Mouse (Mus musculus): Measurements from ENCODE around the gene Rsrc1.
A peak's percentile ranks its signal among the peaks of the same experiment; 100 is the strongest.
"Not testable (repeated sequence)": the region's sequence is repeated elsewhere in the genome, so short reads cannot be mapped to it uniquely, and the experiment has no call there.

Rsrc1 gene

DNA sequence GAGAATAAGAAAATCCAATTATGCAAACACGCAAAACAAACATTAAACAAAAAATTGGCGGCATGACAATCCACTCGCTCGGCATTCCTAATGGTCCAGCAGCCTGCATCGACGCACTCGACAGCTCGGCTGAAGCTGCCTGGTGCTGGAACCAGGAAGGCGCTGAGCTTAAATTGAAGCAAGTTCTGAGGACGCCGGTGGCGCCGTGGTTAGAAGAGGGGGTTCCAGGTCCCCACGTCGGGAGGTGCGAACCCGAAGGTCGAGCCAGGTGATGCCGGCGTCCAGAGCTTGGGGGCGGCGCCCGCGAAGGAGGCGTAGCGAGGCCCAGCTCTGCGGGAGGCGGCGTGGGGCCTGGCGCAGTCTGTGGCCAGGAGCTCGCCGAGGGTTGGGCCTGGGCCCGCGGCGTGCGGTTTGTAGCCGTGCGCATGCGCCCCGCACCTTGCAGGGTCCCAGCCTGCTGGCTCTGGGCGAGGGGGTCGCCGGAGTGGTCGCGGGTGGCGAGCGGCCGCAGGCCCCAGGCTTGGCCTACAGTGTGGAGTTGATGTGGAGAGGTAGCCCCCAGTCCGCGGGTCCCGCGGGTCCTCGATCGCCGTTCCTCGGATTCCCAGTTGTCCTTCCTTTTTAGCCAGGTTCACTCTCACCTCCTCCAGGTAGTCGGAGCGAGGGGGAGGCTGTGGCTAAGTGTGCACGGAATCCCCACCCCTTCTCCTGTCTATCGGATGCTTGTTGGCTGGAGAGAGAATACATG, 4.5 kb downstream of the Rsrc1 start:
- peak; percentile 95 for DNase-seq (ENCODE audit: low spot score)

DNA sequence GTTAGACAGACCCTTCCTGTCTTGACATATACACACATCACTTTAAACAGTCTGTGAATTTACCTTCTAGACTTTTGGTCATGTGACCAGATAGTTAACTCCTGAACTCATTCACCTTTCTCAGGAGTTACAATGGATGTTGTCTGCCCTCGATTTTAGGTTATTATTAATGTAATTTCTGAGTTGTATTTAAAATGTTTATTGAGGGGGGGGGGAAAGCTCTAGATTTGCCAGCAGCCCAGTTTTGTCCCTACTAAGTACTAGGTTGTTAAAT, 5.0 kb downstream of the Rsrc1 start:
- DNase-seq (ENCODE audit: low spot score): no peak

DNA sequence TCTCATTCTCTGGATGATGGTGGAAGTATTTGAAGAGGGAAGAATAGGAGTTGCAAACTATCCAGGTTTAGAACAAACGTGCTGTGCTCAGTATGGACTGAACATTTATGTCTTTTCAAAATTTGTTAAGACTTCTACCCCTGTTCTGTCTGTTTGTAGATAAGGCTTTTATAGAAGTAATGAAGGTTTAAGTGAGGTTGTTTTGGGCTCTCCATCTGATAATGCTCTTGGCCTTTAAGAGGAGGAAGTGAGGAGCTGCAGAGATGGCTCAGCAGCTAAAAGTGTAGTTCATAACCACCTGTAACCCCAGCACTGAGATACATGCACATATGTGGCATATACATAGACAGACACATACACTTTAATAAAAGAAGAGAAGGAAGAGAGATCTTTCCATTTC, 15.6 kb downstream of the Rsrc1 start:
- DNase-seq (ENCODE audit: low spot score): no peak

DNA sequence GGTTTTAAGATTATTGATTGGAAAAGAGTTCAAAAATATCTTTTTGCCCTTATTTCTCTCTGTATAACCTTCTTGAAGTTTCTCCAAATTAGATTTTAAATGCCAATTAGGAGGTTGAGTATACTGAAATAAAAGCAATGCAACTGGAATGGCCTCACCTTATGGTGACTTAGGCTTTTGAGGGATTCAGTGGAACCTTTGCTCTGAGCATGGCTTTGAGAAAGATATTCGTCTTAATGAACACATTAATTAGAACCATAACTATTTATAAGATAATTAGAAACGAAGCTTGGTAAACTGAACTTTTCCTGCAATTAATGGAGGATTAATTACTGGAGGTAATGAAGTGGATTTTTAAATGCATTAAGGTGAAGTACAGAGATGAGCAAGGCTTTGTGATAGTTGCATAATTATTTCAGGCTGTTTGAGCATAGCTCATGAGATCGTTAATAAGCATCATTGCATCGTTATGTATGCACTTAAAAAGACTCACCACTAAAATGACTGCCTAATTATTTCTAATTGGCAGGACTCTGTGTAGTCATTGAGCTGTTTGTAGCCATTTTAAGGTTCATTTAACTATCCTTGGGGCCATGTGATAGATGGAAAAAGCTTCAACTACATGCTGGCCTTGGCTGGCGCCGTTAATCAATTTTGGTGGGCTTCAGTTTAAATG, 55.3 kb downstream of the Rsrc1 start:
- no peak for DNase-seq (ENCODE audit: low spot score)

DNA sequence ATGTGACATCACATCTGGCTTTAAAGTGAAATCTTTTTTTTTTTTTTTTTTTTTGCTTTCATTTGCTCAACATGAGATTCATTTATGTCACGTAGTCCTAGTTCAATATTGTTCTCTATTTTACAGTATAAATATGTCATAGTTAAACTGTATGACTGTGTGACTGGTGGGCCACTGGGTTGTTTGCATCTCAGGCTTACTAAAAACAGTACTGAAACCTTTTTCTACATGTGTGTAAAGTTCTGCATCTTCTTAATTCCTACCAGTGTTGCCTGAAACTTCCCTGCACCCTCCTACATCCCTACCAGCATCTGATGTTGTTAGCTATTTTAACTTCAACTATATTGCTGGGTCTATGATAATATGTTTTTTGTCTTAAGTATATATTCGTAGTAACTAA, 78.6 kb downstream of the Rsrc1 start:
- DNase-seq (ENCODE audit: low spot score): no peak

DNA sequence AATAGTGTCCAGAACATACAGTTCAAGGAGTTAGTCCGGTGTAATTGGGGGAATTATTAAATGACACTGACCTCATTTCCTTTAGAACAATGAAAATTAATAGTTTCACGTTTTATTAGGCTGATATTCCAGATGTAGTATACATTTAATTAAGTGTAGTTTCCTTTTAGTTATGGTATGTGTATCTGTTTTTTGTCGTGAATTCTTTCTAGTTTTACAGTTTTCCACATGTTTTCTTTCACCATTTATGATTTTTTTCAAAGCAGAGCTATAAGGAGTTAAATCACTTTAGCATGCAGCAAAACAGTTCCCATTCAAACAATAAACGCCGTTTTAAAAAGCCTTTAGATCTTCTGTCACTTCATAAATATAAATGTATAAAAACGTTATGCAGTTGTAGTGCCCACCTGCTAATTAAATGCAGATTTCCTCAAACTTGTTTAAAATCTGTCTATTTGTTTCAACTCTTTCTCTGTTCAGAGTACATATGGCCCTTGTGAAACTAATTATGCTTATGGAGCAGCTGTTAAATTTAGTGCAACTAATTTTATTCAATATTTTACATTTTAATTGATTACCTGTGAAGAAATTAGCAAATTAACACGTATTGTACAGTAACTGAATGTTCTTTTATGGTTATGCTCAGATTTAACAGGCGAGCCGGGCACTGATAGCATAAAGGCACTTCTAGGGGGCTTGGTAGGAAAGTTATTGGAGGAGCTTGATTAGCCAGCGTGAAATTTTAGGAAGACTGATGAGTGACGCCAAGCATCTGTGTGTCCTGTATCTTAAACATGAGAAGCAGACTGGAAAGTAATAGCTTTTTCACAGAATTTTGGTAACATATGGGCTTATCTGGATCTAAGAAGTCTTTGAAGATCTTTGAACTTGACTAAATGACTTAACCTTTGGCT, 89.6 kb downstream of the Rsrc1 start:
- peak; percentile 7 for DNase-seq (ENCODE audit: low spot score)

DNA sequence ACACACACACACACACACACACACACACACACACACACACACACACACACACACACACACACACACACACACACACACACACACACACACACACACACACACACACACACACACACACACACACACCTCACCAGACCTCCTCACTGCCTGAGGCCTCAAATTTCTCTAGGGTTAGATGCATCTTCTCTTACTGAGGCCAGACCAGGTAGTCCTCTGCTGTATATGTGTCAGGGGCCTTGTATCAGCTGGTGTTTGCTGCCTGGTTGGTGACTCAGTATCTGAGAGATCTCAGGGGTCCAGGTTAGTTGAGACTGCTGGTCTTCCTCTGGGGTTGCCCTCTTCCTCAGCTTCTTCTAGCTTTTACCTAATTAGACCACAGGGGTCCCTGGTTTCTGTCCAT, 92.5 kb downstream of the Rsrc1 start:
- peak; percentile 8 for DNase-seq (ENCODE audit: low spot score)

DNA sequence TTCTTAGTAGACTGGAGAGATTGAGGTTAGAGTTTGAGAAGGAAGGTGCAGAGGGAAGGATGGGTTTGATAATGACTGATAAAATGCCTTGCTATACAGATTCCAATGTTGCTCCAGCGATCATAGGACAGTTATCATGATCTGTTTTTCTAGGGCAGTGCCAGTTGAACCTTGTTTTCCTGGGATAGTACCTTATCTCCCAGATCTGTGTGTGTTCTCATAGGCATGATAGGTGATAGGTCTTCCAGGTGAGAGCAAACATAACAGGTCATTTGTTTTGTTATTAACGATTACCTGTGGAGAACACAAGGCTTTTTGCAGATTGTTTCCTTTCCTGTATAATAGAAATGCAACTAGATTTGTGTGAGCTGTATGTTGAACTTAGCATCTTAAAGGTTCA, 94.3 kb downstream of the Rsrc1 start:
- DNase-seq (ENCODE audit: low spot score): no peak

DNA sequence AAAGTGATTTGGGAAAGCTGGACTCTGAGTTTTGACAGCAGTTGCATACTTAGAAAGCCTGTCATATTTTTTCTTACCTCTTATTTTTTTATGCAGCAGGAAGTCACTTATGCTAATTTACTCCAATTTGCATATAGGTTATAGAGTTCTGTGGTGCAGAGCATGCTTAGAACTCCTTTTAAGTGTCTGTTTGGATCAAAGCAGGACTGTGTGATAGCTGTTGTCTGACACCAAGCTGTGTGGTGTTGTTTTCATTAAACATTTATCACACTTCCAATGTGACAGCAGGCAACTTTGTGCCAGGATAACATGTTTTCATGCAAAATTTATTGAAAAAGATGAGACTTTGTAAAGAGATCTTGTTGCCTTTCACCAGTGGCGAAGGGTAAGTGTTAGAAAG, 103.6 kb downstream of the Rsrc1 start:
- DNase-seq (ENCODE audit: low spot score): no peak

DNA sequence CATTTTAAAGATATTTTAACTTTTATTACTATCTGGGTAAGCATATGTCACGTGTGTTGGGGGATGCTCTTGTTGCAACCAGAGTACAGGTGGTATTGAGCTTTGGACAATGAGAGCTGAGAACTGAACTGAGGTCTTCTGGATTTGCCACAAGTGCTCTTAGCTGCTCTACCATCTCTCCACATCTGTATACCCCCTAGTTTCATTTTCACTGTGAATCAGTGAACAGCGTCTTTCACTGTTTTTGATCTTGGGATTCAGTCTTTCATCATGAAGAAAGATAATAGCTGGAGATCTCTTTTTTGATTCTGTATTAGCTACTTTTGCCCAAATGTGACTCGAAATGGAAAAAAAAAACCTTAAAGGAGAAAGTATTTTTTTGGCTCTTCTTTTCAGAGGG, 127.2 kb downstream of the Rsrc1 start:
- DNase-seq (ENCODE audit: low spot score): no peak

DNA sequence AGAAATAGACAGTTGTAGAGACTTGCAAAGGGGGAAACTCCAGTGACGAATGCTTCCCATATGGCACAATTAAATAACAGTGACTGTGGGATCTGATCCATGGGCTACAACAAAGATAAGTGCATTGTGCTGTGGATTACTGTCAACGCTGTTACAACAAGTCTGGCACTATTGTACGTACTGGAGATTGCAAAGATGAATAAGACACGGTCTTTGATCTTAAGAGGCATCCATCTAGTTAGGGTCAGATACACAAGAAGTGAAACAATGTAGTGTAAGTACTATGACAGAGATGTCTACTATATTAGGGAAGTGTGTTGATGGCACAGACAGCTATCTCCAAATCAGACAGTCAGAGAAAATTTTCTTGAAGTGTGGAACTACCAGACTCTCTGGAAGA, 135.1 kb downstream of the Rsrc1 start:
- no peak for DNase-seq (ENCODE audit: low spot score)

DNA sequence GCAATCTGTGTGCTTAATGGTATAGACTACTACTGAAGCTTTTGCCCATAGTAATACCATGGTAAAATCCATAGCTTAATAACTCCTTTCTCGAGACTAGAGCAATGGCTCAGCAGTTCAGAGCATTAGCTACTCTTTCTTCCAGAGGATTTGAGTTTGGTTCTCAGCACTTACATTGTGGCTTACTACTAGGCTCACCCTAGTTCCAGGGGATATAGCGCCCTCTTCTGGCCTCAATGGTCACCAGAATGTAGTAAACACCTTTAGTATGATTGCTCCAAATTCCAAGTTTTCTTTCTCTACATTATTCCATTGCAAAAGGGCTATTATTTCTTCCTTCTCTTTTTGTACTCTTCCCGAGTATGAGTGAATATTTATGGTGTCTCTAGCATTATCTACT, 151.3 kb downstream of the Rsrc1 start:
- DNase-seq (ENCODE audit: low spot score): no peak

DNA sequence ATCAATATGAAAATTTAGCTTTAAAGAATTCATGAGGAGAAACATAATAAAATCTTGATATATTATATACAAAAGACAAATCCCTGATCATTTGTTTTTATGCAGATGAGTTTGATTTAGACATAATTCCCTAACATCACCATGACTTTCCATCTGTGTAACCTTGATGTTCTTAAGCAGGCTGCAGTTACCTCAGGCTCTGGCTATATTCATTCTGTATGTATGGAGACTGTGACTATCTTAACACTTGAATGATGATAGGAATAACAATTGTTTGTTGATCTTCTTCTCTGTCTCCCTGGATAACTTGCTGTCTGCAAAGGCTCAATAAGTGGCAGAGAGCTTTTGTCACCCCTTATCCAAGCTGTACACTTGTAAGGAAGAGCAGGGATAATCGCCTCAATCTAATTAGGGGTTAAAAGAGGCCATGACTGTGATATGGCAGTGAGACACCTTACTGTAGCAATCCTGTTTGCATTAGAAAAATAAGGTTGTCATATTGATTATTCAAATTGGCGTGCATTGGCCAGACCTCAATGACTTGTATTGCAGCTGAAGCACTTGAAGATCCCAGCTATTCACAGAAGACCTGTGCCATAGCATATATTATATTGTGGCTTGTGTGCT, 154.7 kb downstream of the Rsrc1 start:
- DNase-seq (ENCODE audit: low spot score): no peak

DNA sequence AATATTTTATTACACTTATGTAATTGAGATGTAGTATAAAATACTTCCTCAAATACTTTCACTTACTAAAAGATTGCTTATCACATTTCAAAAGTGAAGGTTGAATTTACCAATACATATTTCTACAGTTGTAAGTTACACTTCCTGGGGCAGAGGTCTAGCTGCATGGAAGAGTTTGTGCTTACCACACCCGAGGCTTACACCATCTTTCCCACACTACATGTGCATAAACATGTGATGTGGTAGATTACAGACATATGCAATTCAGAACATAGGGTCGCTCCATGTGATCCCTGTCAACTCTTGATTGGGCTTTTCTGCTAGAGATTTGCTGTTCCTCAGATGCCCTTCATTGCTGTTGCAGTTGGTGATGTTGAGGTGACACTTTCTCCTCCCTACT, 163.8 kb downstream of the Rsrc1 start:
- DNase-seq (ENCODE audit: low spot score): no peak

DNA sequence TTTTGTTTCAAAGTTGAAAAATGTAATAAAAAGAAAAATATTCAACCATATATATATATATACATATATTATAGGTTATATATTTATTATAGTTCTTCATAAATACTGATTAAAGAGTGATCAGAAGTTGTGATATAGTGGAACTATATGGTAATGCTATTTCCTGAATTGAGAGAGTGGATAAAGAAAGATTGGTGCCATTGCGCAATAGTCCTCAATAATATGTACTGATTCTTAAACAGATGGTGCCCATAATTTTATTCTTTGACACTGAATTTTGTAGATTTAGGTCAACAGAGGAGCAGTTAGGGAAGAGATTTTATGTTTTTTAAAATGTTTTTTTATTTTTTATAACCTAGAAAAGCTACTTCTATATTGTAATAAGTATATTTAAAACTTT, 165.1 kb downstream of the Rsrc1 start:
- DNase-seq (ENCODE audit: low spot score): no peak

DNA sequence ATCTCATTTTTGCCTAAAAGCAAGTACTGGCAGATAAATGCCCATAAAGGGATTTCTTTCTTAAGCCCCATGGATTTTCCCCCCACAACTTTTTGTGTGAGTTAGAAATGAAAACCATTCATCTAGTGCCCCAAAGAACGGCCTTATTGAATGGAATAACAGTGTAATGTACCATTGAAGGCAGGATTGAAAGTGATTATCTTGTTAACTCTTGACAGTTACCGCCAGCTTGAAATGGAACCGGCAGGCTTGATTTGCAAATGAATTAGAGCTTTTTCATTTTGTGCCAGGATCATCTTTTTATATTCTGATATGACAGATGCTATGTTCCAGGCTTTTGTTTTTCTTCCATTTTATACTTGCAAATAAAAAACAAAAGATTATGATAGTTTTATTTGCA, 166.1 kb downstream of the Rsrc1 start:
- DNase-seq (ENCODE audit: low spot score): no peak

DNA sequence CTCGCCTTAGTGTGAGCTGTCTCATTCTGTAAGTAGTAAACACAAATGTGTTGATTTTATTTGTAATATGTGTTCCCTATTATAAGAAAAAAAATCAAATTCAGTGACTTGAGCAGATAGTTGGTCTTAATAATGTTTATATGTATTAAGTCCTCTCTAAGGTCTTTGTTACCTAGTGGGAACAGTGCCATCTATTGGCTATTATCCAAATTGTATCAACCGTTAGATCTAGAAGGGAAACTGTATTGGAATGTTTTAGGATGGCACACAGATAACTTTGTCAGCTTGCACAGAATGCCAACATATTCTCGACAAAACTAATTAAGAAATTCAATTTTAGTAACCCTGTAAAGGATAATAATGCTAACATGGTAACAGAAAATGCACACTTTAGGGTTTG, 216.0 kb downstream of the Rsrc1 start:
- peak; percentile 72 for DNase-seq (ENCODE audit: low spot score)

DNA sequence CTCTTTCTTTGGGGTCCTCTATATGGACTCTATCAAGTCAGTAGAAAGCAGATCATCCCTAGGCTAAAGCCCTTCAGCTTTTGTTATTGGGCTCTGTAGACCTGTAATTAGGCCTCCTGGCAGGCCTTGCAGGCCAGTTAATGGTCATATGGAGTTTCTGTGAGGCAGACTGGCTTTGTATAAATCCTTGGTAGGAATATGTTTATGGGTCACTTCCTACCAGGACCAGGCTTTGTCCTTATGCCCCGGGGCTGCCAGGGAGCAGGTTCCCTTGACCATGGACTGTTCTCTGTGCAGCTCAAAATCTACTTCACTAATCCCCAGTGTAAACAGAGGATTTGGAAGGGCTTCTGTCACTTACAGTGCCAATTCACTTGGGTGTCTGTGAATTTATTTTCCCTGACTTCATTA, 231.9 kb downstream of the Rsrc1 start:
- DNase-seq (ENCODE audit: low spot score): peak; percentile 30

DNA sequence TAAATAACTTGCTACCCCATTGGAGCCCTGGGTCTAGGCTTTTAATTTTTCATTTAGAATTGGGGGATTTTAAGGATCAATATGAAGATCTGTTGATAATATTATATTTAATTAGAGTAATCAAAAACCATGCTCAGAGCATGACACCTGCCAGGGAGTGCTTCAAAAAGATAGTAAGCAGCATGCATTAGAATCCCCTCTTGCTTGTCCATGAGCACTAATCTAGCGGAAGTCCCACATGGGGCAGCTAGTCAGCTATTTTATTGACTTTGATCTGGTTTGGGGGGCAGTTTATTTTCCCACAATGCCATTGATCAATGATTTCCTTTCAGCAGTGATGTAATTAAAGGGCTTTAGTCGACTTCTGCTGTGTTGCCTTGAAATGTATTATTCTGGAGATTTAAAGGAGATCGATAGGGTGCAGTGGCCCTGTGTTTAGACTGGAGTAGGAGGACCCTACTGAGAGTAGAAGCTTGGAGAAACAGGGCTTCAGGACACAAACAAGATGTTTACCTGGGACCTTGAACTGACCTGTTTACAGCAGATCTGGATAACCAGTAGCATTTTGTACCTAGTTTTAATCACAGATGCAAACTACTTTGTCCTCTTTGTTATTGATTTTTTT, 251.5 kb downstream of the Rsrc1 start:
- DNase-seq (ENCODE audit: low spot score): no peak

DNA sequence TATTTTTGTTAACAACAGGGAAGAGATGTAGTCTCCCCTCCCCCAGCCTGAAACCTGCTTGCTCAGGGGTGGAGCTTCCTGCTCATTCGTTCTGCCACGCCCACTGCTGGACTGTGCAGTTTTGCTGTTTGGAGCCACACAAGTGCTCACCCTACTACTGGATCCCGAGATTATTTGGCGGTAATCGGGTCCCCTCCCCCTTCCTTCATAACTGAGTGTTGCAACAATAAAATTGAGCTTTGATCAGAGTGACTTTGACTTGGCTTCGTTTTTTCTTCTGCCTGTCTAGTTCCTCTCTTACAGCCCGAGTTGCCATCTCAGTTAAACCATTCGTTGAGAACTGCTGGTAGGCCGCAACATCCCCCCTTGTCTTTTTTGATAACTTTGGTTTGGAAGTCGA, 261.3 kb downstream of the Rsrc1 start:
- DNase-seq (ENCODE audit: low spot score): not testable (repeated sequence)

DNA sequence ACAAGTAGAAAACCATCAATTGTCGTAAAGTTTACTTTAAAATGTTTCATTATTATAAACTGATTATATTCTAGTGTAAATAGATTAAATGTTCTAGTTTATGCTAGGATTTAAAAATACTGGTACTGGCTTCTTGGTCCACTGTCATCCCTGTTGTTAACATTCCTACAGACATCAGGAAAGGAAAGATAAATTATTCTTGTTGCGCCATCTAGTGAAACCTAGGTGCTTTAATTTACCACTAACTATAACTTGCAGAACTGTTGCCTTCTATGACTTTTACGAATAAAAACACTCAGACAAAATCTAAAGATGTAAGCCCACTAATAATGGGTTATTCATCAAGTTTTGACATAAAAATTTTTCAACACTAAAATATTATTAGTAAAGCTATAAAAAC, 286.3 kb downstream of the Rsrc1 start:
- DNase-seq (ENCODE audit: low spot score): no peak

DNA sequence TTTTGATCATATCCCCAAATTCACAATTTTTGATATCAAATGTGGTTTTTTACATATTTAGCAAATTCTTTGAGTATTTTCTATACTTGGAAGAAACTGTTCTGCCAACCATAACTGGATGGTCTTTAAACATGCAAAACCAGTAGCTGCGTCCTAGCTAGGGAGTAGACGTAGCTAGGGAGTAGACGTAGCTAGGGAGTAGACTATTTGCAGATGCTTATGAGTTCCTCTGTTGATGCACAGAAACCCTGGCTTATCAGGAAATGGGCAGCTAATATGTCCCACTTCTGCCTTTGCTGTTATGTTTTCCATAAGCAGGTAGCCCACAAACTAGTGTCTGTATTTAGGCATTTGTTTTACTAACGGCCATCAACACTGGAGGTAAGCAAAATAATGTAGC, 298.6 kb downstream of the Rsrc1 start:
- no peak for DNase-seq (ENCODE audit: low spot score)

All from embryo, embryonic 10 days (tissue).